Mouse (Mus musculus) macrophage (primary cell): ENCODE results near the gene Slc25a28. TPM values are rescaled to one million over a fixed set of nuclear protein-coding genes. Genes with fewer than 3 reads are reported as not detected.

Experiments
- H3K27ac ChIP-seq: fragments of 350-480 bp; formaldehyde crosslinking; 2 replicates; pipeline ENCODE4 v1.9.0; 2021
- H3K36me3 ChIP-seq: fragments of 350-480 bp; formaldehyde crosslinking; 2 replicates; pipeline ENCODE4 v1.9.0; 2021; ENCODE audit errors: inconsistent target
- H3K4me3 ChIP-seq: fragments of 350-480 bp; formaldehyde crosslinking; 2 replicates; pipeline ENCODE4 v1.9.0; 2021; ENCODE audit errors: inconsistent target
- H3K79me2 ChIP-seq: fragments of 350-480 bp; formaldehyde crosslinking; 2 replicates; pipeline ENCODE4 v1.9.0; 2021; ENCODE audit errors: inconsistent target
- WGBS: methylation state at CpG from one replicate; pipeline ENCODE4 v1.1.7; 2026; ENCODE audit warnings: inconsistent platforms; ENCODE audit not compliant: missing documents; 5-methylcytosine and 5-hydroxymethylcytosine counted together
- polyA plus RNA-seq: library from polyadenylated mRNA; stranded (reverse); fragments of 250-400 nt; gene quantifications from 3 replicates; pipeline ENCODE4 v1.2.4, GENCODE M21; 2018; ENCODE audit warnings: inconsistent platforms

Gene Slc25a28
- polyA plus RNA-seq, 1 experiment from 2014 or later: 16.2 TPM

DNA sequence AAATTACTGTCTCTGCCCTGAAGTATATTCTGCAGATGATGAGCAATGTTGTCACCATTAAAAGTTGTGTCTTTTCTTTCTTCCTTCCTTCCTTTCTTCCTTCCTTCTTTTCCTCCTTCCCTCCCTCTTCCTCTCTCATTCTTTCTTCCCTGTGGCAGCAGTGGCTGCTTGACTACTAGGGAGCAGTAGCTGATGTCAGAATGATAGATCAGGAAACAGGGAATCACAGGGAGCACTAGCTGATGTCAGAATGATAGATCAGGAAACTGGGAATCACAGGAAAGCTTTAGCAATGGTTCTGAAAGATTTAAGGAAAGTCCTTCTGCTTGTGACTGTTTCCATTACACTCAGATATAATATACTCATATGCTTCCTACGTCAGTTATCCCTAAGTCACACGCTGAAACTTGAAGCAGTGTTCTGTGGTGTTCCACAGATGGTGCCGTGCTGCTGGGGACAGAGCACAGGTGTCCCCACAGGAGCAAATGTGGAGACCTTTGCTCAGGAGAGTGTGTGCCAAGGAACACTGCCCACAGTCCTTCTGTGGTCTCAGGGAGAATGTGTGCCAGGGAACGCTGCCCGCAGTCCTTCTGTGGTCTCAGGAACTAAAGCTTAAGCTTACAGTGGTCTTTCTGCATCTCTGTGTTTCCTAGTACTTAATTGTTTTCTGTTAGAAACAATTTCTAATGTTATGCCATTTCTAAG is 23.1 kb upstream of the Slc25a28 start:
- H3K79me2 ChIP-seq: peaks cover 31% of the 10 kb centered on the region
- H3K36me3 ChIP-seq: peaks cover 15% of the 10 kb centered on the region
- no peak overlapping the region for H3K27ac ChIP-seq
- H3K4me3 ChIP-seq: no peak overlapping the region
- WGBS: 97% methylated on average over 5 of the region's 5 CpGs

DNA sequence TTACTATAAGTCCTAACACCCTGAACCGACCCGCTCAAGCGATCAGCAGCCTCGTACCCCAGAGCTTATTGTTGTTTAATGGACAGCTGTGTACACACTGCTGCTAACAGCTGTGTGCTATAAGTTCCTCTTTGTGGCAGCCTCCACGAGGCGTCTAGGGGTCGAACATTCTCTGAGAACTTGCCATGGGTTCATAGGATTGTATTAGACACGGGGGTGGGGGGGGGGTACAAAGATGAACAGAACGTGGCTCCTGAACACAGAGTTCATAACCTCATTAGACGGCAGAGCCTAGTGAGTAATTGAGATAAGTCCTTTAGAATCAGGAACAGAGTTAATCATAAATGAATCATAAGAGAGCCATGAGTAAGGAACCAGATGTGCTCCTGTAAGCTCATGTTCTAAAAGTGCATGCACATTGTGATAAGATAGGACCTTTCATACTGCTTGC is 20.9 kb upstream of the Slc25a28 start:
- 49% methylated on average over 10 of the region's 10 CpGs for WGBS
- Histone ChIP-seq H3K36me3 (peaks cover 7% of the 10 kb centered on the region; the same call in 1 of the 2 replicates), H3K4me3 (no peak overlapping the region), H3K79me2 (peaks cover 53% of the 10 kb centered on the region), H3K27ac (no peak overlapping the region)

DNA sequence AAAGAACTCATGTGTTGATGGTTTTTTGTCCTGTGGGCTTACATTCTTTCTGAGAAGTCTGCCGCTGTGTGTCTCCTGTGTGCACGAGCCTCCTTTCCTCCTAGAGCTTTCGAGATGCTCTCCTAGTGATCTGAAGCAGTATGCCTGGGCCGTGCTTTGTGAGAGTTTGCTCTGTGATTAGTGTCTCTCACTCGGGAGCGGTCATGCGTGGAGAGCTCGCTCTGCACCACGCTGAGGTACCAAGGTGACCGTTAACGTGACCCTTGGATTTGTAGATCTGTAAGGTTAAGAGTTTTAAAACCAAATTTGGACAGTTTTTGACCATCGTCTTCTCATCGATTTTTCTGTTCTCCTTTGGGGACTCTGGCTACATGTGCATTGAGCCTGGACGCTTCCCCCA is 18.1 kb upstream of the Slc25a28 start:
- no peaks in the 10 kb centered on the region for H3K36me3 ChIP-seq
- WGBS: 98% methylated on average over 14 of the region's 14 CpGs
- no peak overlapping the region for H3K27ac ChIP-seq
- H3K79me2 ChIP-seq: peaks cover 61% of the 10 kb centered on the region
- H3K4me3 ChIP-seq: no peak overlapping the region

DNA sequence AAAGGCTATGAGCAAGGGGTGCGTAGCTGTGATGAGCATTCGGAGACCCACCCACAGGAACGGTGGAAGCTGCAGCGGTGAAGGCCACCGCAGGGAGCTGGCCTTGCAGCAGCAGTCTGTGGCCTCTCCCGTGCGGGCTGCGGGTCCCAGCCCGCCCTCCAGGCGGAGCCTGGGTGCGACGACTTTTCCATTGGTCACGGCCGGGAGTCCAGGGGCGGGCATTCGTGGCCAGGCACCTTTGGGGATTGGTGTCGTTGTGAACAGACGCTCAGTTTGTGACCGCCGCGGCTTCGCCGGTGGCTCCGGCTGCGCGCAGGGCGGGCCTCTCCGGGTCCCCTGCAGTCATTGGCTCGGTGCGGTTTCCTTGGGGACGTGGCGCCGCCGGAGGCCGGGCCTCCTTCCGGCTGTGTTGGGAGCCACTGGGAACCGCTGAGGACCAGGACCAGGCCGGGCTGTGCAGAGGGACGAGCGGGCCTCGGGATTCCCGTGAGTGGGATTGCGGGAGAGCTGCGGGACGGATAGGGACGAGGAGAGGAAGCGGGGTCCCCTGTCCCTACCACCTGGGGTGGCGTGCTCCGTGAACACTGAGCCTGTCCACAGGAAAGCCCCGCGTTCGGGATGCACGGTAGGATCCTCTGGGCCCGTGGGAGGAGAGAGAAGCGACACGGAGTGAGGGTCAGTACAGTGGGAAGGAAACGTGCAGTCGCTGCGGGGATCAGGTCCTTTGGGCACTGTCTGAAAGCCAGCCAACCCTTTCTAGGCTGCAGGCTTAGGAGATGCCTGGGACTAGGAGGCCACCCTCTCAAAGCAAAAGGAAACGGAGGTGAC is 15.0 kb upstream of the Slc25a28 start, which contains the start of gene Entpd7:
Gene Entpd7 (plus strand): TSS at position 254 of the 828 bp plus-strand sequence.
- under 1% methylated on average over 60 of the region's 60 CpGs for WGBS
- Histone ChIP-seq H3K79me2 (peaks cover 48% of the 10 kb centered on the region), H3K27ac (peak within 1 kb of the TSS; percentile 41; the same call in 1 of the 2 replicates)

DNA sequence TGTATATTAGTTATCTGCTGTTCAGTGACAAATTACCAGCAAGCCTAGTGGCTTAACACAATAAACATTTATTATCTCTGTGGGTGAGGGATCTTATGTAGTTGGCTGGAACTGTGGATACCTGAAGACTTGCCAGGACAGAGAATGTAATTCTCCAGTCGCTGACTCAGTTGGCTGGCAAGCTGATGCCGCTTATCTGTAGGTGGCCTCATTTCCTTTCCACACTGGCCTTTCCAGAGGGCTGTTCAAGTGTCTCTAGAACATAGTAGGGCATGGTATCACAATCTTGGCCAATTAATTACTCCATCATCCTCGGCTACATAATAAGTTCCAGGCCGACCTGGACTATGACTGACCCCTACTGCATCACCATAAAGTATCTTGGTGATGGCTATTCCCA is 6.9 kb upstream of the Slc25a28 start:
- 97% methylated on average over 4 of the region's 4 CpGs for WGBS
- H3K4me3 ChIP-seq: no peak overlapping the region

More for the DNA sequence above, 15.0 kb upstream of the Slc25a28 start, which contains the start of gene Entpd7:
- Histone ChIP-seq H3K36me3 (no peaks in the 10 kb centered on the region), H3K4me3 (peak within 1 kb of the TSS; percentile 92)

DNA sequence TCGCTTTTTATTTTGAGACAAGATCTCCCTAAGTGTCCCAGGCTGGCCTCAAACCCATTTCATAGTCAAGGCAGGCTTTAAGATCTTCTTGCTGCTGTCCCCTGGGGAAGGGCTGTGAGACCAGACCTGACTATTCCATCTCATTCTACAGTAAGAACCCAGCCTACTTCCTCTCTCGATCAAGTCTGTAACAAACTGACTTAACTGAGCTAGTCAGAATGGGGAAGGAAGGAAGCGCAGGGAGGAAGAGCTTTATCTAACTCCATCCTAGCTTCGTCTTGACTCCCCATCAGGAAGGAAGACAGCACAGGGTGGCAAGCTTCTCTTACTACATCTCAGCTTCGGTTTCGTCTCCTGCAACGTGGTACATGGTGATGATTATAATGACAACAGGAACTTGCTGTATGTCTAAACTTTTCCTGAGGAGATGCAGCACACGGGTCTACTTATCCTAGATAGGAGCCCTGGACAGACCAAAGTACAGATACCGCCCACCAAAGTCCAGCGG is 4.8 kb upstream of the Slc25a28 start:
- Histone ChIP-seq H3K27ac (peak overlapping the region; percentile 83), H3K79me2 (no peaks in the 10 kb centered on the region), H3K4me3 (no peak overlapping the region), H3K36me3 (no peaks in the 10 kb centered on the region)
- WGBS: 16% methylated on average over 10 of the region's 10 CpGs

More for the DNA sequence above, 6.9 kb upstream of the Slc25a28 start:
- no peaks in the 10 kb centered on the region for H3K79me2 ChIP-seq
- no peak overlapping the region for H3K27ac ChIP-seq
- no peaks in the 10 kb centered on the region for H3K36me3 ChIP-seq

DNA sequence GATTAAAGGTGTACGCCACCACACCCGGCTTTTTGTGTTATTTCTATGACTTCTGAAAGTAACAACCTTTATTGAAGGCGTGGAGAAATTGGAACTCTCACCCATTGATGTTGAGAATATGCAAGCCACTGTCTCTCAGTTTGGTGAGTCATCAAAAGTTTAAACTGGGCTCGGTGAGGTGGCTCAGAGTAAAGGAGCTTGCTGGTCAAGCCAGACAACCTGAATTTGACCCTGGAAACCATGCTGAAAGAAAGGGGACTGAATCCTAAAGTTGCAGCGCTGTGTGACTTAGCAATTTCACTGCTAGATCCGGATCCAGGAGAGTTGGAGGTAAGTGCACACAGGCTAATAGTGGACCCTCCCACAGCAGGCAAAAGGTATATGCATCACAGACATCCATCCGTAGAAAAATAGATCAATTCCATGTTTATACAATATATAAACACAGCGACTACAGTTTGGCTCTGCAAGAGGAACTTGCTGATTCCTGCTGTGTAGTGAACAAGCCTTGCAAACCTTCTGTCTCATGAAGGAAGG is 3.9 kb upstream of the Slc25a28 start:
- peaks cover 9% of the 10 kb centered on the region for H3K79me2 ChIP-seq
- 64% methylated on average over 8 of the region's 8 CpGs for WGBS
- H3K4me3 ChIP-seq: no peak overlapping the region
- H3K36me3 ChIP-seq: no peaks in the 10 kb centered on the region
- H3K27ac ChIP-seq: peak overlapping the region; percentile 83

DNA sequence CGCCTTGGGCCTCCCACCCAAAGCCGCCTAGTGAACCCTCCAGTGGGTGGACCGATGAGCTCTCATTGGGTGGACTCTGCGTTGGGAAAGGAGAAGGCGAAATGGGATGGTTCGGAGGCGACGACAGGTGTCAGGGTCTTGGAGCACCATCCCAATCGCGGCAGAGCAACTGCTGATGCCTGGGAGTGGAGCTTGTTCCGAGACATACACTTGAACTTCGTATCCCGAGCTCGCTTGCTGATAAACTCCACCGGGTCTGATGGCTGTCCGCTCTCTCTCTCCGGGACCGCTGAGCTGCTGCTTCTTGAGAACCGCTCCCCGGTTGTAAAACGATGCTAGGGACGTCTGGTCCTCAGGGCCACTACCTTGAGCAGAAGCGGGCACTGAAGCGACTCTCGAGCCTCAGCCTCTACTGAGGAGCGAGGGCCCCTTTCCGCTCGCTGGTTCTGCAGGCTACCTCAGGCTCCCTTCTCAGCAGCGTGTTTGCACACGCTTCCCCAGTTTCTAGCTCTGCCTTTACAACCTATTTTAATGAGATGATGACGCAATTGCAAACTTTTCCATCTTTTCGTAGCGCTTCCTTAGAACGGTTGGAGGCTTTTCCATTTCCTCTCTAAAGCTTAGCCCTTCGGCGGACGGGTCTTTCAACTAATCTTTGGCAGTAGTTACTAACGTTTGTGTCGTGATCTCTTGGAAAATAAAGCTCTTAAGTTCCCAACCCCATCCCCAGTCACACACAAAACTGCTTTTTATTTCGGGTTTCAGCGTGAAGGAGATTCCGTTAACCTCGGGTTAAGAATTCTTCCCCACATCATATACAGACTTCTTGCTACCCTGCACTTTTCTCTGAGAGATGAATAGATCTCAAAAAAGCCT is 1.1 kb upstream of the Slc25a28 start:
- Histone ChIP-seq H3K27ac (peak overlapping the region; percentile 90), H3K4me3 (peak overlapping the region; percentile 80), H3K36me3 (no peaks in the 10 kb centered on the region), H3K79me2 (peaks cover 36% of the 10 kb centered on the region)
- 0% methylated on average over 43 of the region's 43 CpGs for WGBS

DNA sequence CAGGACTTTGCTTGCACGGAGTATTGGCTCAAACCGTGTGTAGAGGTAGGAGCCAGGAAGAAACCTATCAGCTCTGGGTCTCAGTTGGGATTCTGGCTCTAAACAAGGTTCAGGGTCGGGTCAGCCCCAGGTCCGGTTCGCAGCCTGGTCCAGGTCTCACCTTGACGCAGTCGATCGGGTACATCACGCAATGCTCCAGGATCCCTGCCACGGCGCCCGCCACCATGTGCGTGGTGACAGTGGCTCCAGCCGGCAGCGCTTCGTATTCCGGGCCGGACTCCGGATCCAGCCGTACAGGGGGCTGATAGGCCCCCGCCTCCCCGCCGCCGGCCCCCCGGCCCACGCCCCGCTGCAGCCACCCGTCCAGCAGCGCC is 378 bp downstream of the Slc25a28 start:
- peaks cover 46% of the 10 kb centered on the region for H3K79me2 ChIP-seq
- H3K4me3 ChIP-seq: peak overlapping the region; percentile 83
- H3K27ac ChIP-seq: peak overlapping the region; percentile 48
- WGBS: under 1% methylated on average over 29 of the region's 29 CpGs
- H3K36me3 ChIP-seq: no peaks in the 10 kb centered on the region

DNA sequence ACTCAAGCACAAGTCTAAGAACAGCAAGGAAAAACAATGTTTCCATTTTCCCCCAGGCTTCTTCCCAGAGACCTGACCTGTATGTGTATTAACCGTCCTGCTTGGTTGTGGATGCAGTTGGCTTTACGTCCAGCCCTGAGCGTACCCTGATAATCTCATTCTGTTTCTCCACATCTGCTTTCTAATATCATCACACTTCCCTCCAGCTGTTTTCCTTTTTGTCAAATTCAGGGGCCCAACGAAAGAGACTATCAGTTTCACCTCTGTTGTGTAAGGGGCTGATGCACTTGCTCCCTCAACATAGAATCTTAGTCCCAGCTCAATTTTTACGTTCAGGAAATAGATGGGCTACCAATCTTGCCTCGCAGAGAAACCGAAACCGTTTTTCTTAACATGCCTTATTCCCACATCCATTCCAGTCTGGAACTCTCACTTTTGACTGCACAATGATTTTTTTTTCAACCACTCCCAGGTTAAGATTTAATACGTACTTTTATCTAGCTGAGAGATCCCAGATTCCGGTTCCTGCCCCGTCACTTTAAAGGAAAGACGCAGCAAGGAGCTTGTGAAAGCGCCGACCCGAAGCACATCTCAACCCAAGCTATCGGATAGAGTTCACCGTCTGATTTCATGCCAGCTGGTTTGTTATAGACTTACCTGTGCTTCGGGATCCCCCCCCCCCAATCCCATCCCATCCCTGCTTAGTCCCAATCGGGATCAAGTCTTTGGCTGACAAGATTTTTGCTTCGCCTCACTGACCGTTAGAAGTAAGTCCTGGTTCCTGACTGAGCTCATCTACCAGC is 967 bp downstream of the Slc25a28 start:
- Histone ChIP-seq H3K79me2 (peaks cover 52% of the 10 kb centered on the region), H3K4me3 (peak overlapping the region; percentile 83), H3K36me3 (no peaks in the 10 kb centered on the region), H3K27ac (peak overlapping the region; percentile 48)
- under 1% methylated on average over 21 of the region's 21 CpGs for WGBS

DNA sequence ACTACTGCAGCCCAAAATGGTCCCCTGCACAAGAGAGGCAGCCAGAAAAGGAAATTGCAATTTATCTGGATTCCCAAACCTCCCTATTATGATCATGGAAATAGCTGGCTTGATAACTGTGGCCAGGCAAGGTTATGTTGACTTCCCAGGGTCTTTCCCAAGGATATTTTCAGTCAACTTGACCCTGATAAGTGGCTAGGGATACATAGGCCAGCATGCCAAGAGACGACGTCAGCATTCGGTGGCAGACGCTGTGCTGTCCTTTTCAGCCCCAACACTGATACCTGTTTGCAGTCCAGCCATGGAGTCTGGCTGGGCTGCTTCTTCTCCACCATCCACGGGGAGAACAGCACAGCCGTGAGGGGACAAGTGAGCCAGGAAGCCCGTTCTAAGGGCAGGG is 3.6 kb downstream of the Slc25a28 start:
- Histone ChIP-seq H3K27ac (peak overlapping the region; percentile 56), H3K4me3 (no peak overlapping the region), H3K79me2 (peaks cover 73% of the 10 kb centered on the region), H3K36me3 (0 out of 2 replicates have a peak, but pooled peaks cover 7% of the 10 kb centered on the region)
- 92% methylated on average over 7 of the region's 7 CpGs for WGBS

DNA sequence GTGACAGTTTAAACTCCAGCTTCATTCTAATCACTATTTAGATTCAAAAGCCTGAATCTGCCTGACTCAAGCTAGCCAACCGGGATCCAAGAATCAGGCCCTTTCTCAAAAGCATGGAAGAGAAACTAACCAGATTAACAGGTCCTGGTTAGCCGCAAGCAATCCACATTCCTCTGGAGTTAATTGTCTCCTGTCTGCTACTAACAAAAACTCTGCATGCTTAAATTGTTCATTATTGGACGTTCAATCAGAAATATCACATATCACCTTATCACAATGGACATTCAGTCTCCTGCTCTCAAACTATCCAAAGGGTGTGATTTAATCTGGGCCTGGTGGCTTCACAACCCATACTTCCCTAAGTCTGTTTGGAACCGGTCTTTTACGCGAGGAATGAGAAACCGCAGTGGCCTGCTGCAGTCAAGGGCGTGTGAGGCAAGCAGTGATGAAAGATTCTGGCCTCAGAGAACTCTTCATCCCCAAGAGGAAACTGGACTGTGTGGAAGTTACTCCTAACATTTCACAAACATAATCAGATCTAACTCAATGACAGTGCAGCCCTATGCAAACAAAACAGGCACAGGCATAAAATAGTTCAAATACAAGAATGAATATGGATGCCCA is 5.4 kb downstream of the Slc25a28 start:
- Histone ChIP-seq H3K79me2 (peaks cover 83% of the 10 kb centered on the region), H3K4me3 (no peak overlapping the region), H3K36me3 (peaks cover 13% of the 10 kb centered on the region), H3K27ac (peak overlapping the region; percentile 56)
- WGBS: 48% methylated on average over 8 of the region's 8 CpGs

DNA sequence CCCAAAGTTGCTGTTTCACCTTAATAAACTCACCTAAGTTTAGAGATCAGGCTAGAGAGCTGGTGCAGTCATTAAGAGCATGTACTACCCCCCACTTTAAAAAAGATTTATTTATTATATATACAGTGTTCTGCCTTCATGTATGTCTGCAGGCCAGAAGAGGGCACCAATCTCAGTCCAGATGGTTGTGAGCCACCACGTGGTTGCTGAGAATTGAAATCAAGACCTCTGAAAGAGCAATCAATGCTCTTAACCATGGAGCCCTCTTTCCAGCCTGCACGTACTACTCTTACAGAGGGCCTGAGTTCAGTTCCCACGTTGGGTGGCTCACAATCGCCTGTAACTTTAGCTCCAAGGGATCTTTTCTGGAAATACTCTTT is 7.3 kb downstream of the Slc25a28 start:
- WGBS: 66% methylated on average over 4 of the region's 4 CpGs
- H3K79me2 ChIP-seq: peaks cover 65% of the 10 kb centered on the region
- no peak overlapping the region for H3K4me3 ChIP-seq
- peaks cover 21% of the 10 kb centered on the region for H3K36me3 ChIP-seq
- H3K27ac ChIP-seq: peak overlapping the region; percentile 25
